Mouse (Mus musculus): ENCODE results near the gene Kctd7. TPM values are rescaled to one million over a fixed set of nuclear protein-coding genes. Genes with fewer than 3 reads are reported as not detected.

The Kctd7 gene
- polyA plus RNA-seq, 1 experiment: 12.0 TPM

DNA sequence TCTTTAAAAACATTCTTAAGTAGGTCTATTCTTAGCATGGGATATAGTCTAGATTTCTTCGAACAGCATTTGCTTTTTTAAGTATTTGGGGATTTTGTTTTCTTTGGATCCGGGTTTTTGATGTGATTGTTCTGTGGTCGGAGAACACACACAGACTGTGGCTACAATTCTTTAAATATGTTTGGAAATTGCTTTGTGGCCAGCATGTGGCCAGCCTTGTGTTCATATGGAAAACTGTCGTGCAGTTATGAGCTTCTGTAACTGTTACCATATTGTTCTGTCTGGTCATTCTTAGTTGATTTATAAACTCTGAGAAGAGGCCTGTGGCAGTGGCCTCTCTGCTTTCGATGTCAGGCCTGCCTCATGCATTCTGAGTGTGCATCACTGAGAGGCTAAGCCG, 26.7 kb upstream of the Kctd7 start:
- TF ChIP-seq POLR2A (IDR thresholded peaks at IDR 0.05; ENCODE audit: borderline replicate concordance, extremely low read depth, low read depth, low read length) (no peak), CTCF (IDR thresholded peaks at IDR 0.05; ENCODE audit: insufficient read depth, low read length) (no peak)
- H3K4me1 ChIP-seq (ENCODE audit: control insufficient read depth, insufficient read depth, low read length): peaks cover 3% of the 10 kb centered on the region; the same call in 1 of the 2 replicates
- H3K4me3 ChIP-seq (replicated peaks; ENCODE audit: extremely low read depth, low read depth, low read length): no peak overlapping the region
- 59% methylated on average over 6 of the region's 6 CpGs for WGBS
- no peak for DNase-seq

DNA sequence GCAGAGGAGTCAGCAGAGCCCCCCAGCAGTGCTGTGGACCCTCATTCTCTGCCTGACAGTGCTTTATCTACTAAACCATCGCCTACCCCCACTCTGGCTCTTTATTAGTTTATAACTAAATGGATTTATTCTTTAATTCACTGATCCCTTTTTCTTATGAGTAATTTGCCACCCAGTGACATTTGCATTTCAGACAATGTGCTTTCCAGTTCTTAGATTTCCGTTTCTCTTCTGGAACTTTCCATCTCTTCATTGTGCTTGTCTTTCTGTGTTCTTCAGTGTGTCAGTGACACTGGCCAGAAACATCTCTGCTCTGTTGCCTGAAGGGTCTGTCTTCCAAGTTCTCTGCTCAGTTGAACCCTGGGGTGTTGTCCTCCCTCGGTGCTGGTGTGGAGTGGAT, 25.4 kb upstream of the Kctd7 start:
- Histone ChIP-seq H3K4me3 (replicated peaks; ENCODE audit: extremely low read depth, low read depth, low read length) (no peak overlapping the region), H3K4me1 (ENCODE audit: control insufficient read depth, insufficient read depth, low read length) (peaks cover 3% of the 10 kb centered on the region; the same call in 1 of the 2 replicates)
- no peak for TF ChIP-seq POLR2A (IDR thresholded peaks at IDR 0.05; ENCODE audit: borderline replicate concordance, extremely low read depth, low read depth, low read length)
- TF ChIP-seq CTCF (IDR thresholded peaks at IDR 0.05; ENCODE audit: insufficient read depth, low read length): no peak
- 67% methylated on average over 3 of the region's 3 CpGs for WGBS
- no peak for DNase-seq

DNA sequence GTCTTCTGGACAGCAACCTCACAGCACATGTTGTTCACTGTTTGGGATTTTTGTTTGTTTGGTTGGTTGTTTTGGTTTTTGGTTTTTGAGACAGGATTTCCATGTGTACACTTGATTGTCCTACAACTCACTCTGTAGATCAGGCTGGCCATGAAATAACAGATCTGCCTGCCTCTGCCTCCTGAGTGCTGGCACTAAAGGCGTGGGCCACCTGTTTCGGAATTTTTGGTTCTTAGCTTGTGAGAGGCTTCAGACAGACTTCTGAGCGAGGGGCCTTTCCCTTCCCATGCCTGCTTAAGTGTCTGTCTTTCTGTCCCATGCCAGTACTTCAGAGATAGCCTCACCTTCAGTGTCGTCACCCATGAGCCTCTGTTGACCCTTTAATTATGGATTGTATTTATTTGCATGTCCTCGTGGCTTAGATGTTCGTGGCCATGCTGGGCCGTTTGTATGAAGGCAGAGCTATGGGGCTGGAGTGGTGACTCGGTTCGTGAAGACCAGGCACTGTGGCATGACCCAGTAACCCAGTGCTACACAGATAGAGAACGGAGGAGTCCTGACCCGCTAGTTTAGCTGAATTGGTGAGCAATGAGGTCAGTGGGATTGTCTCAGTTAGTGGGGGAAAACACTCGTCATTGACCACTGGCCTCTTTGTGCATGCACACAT, 24.5 kb upstream of the Kctd7 start:
- no peak for DNase-seq
- TF ChIP-seq CTCF (IDR thresholded peaks at IDR 0.05; ENCODE audit: insufficient read depth, low read length) (no peak), POLR2A (IDR thresholded peaks at IDR 0.05; ENCODE audit: borderline replicate concordance, extremely low read depth, low read depth, low read length) (no peak)
- Histone ChIP-seq H3K4me1 (ENCODE audit: control insufficient read depth, insufficient read depth, low read length) (peaks cover 3% of the 10 kb centered on the region; the same call in 1 of the 2 replicates), H3K4me3 (replicated peaks; ENCODE audit: extremely low read depth, low read depth, low read length) (no peak overlapping the region)
- 80% methylated on average over 12 of the region's 12 CpGs for WGBS

DNA sequence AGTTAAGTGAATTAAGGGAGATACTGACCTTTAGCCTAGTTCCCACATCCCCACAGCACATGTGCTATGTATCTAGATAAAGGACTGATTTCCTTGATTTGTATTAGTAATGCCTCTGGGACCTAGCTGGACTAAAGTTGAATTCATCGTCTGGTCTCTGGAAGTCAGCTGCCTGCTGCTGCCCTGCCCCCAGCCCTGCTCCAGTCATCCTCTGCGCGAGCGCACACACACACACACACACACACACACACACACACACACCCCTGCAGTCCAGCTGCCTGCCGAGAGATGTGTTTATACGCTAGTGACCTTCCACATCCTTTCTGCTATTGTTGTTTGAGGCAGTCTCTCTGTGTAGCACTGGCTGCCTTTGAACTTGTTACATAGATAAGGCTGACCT, 23.8 kb upstream of the Kctd7 start:
- H3K4me1 ChIP-seq (ENCODE audit: control insufficient read depth, insufficient read depth, low read length): peaks cover 3% of the 10 kb centered on the region; the same call in 1 of the 2 replicates
- TF ChIP-seq CTCF (IDR thresholded peaks at IDR 0.05; ENCODE audit: insufficient read depth, low read length): no peak
- no peak for TF ChIP-seq POLR2A (IDR thresholded peaks at IDR 0.05; ENCODE audit: borderline replicate concordance, extremely low read depth, low read depth, low read length)
- DNase-seq: no peak
- H3K4me3 ChIP-seq (replicated peaks; ENCODE audit: extremely low read depth, low read depth, low read length): no peak overlapping the region
- 36% methylated on average over 6 of the region's 6 CpGs for WGBS

DNA sequence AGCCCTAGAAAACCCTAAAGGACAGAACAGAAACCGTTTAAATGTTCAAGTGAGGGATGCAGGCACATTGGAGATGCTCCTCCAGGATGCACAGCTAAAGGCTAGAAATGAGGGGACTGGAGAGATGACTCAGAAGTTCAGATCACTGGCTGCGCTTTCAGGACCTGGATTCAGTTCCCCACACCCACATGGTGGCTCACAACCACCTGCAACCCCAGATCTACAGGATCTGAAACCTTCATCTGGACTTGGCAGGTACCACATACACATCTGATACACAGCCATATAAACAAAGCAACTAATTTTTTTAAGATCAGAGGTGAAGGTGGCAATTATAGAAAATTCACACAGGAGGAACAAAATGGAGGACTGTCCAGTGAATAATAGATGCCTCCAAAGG, 22.3 kb upstream of the Kctd7 start:
- TF ChIP-seq CTCF (IDR thresholded peaks at IDR 0.05; ENCODE audit: insufficient read depth, low read length) (no peak), POLR2A (IDR thresholded peaks at IDR 0.05; ENCODE audit: borderline replicate concordance, extremely low read depth, low read depth, low read length) (no peak)
- H3K4me1 ChIP-seq (ENCODE audit: control insufficient read depth, insufficient read depth, low read length): peaks cover 3% of the 10 kb centered on the region; the same call in 1 of the 2 replicates
- 78% methylated on average over 2 of the region's 2 CpGs for WGBS
- H3K4me3 ChIP-seq (replicated peaks; ENCODE audit: extremely low read depth, low read depth, low read length): no peak overlapping the region
- DNase-seq: no peak

DNA sequence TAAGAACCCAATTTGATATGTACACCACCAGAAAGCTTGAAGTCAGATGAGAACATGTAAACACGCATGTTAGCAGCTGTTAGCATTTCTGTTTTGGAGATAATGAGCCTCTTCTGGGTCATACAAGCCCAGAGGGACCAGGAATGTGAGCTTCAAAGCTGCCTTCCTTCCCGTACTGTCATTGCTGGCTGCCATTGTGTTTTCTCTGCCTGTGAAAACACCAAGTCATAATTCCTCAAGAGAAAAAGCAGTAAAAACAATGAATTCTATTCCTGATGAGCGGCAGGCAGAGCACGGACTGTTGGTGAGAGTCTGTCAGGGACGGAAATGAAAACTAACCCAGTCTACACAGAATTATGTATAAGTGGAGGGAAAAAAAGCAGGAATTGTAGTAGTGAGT, 20.4 kb upstream of the Kctd7 start:
- H3K4me3 ChIP-seq (replicated peaks; ENCODE audit: extremely low read depth, low read depth, low read length): no peak overlapping the region
- no peaks in the 10 kb centered on the region for H3K4me1 ChIP-seq (ENCODE audit: control insufficient read depth, insufficient read depth, low read length)
- 84% methylated on average over 5 of the region's 5 CpGs for WGBS
- TF ChIP-seq CTCF (IDR thresholded peaks at IDR 0.05; ENCODE audit: insufficient read depth, low read length) (no peak), POLR2A (IDR thresholded peaks at IDR 0.05; ENCODE audit: borderline replicate concordance, extremely low read depth, low read depth, low read length) (no peak)
- no peak for DNase-seq

DNA sequence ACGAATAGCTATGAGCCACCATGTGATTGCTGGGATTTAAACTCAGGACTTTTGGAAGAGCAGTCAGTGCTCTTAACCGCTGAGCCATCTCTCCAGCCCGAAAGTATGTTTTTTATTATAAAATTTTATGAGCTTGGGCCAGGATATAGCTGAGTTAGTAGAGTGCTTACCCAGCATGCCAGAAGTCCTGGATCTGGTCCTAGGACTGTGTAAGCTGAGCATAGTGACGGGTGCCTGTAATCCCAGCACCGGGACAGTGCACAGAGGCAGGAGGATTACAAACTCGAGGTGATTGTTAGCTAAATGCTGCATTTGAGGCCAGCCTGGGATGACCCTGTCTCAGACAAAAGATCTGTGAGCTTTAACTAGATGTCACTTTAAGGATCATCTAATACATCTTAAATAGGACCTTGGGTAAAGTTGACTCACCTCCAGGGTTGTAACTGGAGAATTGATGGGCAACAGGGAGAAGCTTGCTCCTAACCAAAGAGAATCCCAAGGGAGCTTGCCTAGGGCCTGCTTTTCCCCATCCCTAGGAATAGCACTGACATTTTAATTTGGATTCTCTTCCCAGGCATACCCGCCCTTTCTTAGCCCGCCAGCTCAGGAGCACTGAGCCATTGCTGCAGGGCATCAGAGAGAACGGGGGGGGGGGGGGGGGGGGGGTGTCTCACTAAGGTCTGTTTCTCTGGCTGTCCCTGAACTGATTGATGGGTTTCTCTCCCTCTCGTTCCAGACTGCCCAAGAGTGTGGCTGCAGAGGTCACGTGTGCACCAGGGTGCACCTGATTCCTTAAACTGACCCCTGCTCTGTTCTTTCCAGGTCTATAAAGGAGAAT, 15.8 kb upstream of the Kctd7 start:
- WGBS: 62% methylated on average over 11 of the region's 11 CpGs
- no peak for DNase-seq

DNA sequence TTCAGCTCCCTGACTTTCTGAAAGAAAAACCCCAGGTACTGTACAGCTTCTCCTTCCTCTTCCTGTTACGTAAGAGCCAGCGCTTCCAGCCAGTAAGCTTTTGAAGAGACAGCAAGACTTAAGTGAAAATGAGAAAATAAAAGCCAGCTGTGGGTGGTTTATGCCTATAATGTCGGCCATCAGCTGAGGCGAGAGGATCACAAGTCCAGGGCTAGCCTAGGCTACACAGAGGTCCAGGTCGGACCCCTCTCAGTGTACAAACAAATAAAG, 15.2 kb upstream of the Kctd7 start:
- 71% methylated on average over 5 of the region's 5 CpGs for WGBS

More for the DNA sequence above, 15.8 kb upstream of the Kctd7 start:
- no peak for TF ChIP-seq CTCF (IDR thresholded peaks at IDR 0.05; ENCODE audit: insufficient read depth, low read length)
- no peak for TF ChIP-seq POLR2A (IDR thresholded peaks at IDR 0.05; ENCODE audit: borderline replicate concordance, extremely low read depth, low read depth, low read length)
- Histone ChIP-seq H3K4me1 (ENCODE audit: control insufficient read depth, insufficient read depth, low read length) (no peaks in the 10 kb centered on the region), H3K4me3 (replicated peaks; ENCODE audit: extremely low read depth, low read depth, low read length) (no peak overlapping the region)

DNA sequence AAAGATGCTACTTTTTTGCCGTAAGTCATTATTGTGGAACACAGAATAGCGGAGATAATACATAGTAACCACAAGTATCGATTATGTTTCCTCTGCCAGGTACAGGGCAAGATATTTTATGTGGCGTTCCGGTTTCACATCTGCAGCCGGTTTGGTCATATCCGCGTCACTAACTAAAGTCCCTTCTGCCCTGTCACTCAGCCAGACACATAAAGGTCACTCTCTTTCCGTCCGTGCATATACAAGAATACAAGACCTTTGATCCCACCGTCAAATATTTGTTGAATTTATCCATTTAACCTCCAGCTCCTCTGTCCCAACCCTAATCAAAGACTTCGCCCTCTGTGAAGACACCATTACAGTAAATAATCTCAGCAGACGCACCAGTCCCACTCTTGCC, 8.1 kb upstream of the Kctd7 start:
- 89% methylated on average over 13 of the region's 13 CpGs for WGBS
- Histone ChIP-seq H3K4me3 (replicated peaks; ENCODE audit: extremely low read depth, low read depth, low read length) (no peak overlapping the region), H3K4me1 (ENCODE audit: control insufficient read depth, insufficient read depth, low read length) (no peaks in the 10 kb centered on the region; the same call in 1 of the 2 replicates)
- DNase-seq: no peak
- no peak for TF ChIP-seq CTCF (IDR thresholded peaks at IDR 0.05; ENCODE audit: insufficient read depth, low read length)
- no peak for TF ChIP-seq POLR2A (IDR thresholded peaks at IDR 0.05; ENCODE audit: borderline replicate concordance, extremely low read depth, low read depth, low read length)

More for the DNA sequence above, 15.2 kb upstream of the Kctd7 start:
- DNase-seq: no peak
- no peak overlapping the region for H3K4me3 ChIP-seq (replicated peaks; ENCODE audit: extremely low read depth, low read depth, low read length)
- TF ChIP-seq CTCF (IDR thresholded peaks at IDR 0.05; ENCODE audit: insufficient read depth, low read length): no peak
- no peak for TF ChIP-seq POLR2A (IDR thresholded peaks at IDR 0.05; ENCODE audit: borderline replicate concordance, extremely low read depth, low read depth, low read length)
- H3K4me1 ChIP-seq (ENCODE audit: control insufficient read depth, insufficient read depth, low read length): no peaks in the 10 kb centered on the region

DNA sequence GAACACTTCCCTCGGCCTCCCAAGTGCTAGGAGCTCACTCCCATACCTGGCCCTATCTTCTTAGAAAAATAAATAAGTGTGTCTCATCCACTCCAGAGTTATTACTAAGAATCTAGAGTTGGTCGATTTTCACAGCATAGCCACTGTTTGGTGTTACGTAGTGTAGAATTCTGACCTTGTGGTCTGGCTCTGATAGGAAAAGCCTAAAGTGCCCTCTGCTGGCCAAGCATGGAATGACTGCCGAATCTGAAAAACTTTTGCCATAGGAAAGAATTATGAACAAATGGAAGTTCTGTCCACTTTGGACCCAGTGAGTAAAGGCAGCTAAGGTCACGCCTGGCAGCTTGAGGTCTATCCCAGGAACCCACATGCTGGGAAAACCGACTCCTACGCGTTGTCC, 5.3 kb upstream of the Kctd7 start:
- TF ChIP-seq POLR2A (IDR thresholded peaks at IDR 0.05; ENCODE audit: borderline replicate concordance, extremely low read depth, low read depth, low read length) (no peak), CTCF (IDR thresholded peaks at IDR 0.05; ENCODE audit: insufficient read depth, low read length) (peak; percentile 45; the same call in 1 of the 2 replicates)
- Histone ChIP-seq H3K4me1 (ENCODE audit: control insufficient read depth, insufficient read depth, low read length) (peaks cover 4% of the 10 kb centered on the region; the same call in 1 of the 2 replicates), H3K4me3 (replicated peaks; ENCODE audit: extremely low read depth, low read depth, low read length) (no peak overlapping the region)
- WGBS: 20% methylated on average over 8 of the region's 8 CpGs
- peak; percentile 81 for DNase-seq
